Mouse (Mus musculus) spleen, postnatal 10 days (tissue): Measurements from ENCODE around the gene Faiml.

Experiments used
- DNase-seq, 2 experiments: peaks; one replicate each; pipeline ENCODE4 v3.0.0; 2021 to 2022; ENCODE audit warnings: low spot score in 2 of 2

Gene Faiml

GRCm38 (mm10) chr9:99237139-99237538 is at the start of gene Faiml:
TSS of gene Faiml (minus strand) at chr9:99237239.
- DNase-seq, result no peak

GRCm38 (mm10) chr9:99258891-99259290 is 21.9 kb upstream of the Faiml start:
- DNase-seq, result no peak

- DNase-seq, result no peak
These were observed 19.8 kb upstream of the Faiml start for GRCm38 (mm10) chr9:99256821-99257220.

GRCm38 (mm10) chr9:99256206-99256605 is 19.2 kb upstream of the Faiml start:
- no peak for DNase-seq

GRCm38 (mm10) chr9:99253861-99254260 is 16.8 kb upstream of the Faiml start:
- no peak for DNase-seq

- no peak for DNase-seq
These were observed 11.9 kb upstream of the Faiml start for GRCm38 (mm10) chr9:99248906-99249305.

- DNase-seq, result peak; percentile 30 to 77
These were observed 11.3 kb upstream of the Faiml start for GRCm38 (mm10) chr9:99248304-99248703.

GRCm38 (mm10) chr9:99243895-99244293 is 6.9 kb upstream of the Faiml start:
- peak in 1 of 2 experiments; percentile 23 for DNase-seq

GRCm38 (mm10) chr9:99243190-99243894 is 6.3 kb upstream of the Faiml start, which contains the start of gene Cep70:
TSS of gene Cep70 (plus strand) at chr9:99243367.
- peak; percentile 98 for DNase-seq

- no peak for DNase-seq
These were observed 5.6 kb upstream of the Faiml start for GRCm38 (mm10) chr9:99242533-99243189.

GRCm38 (mm10) chr9:99242035-99242434 is 5.0 kb upstream of the Faiml start:
- DNase-seq, result peak; percentile 52 to 68

GRCm38 (mm10) chr9:99240571-99240970 is 3.5 kb upstream of the Faiml start:
- no peak for DNase-seq

- DNase-seq, result no peak
These were observed 2.2 kb upstream of the Faiml start for GRCm38 (mm10) chr9:99239256-99239655.

GRCm38 (mm10) chr9:99238276-99238675 is 1.2 kb upstream of the Faiml start:
- no peak for DNase-seq

GRCm38 (mm10) chr9:99229450-99229849 is 7.6 kb downstream of the Faiml start:
- no peak for DNase-seq

- no peak for DNase-seq
These were observed 12.5 kb downstream of the Faiml start for GRCm38 (mm10) chr9:99224583-99224982.

GRCm38 (mm10) chr9:99221636-99222035 is 15.4 kb downstream of the Faiml start:
- DNase-seq, result no peak

GRCm38 (mm10) chr9:99217999-99218719 is 18.9 kb downstream of the Faiml start:
- DNase-seq, result peak in 1 of 2 experiments; percentile 66

GRCm38 (mm10) chr9:99216182-99216581 is 20.9 kb downstream of the Faiml start:
- no peak for DNase-seq

- DNase-seq, result no peak
These were observed 24.4 kb downstream of the Faiml start for GRCm38 (mm10) chr9:99212643-99213042.

GRCm38 (mm10) chr9:99183043-99183670 is 53.9 kb downstream of the Faiml start:
- DNase-seq, result no peak

- no peak for DNase-seq
These were observed 54.9 kb downstream of the Faiml start for GRCm38 (mm10) chr9:99182121-99182520.
